Mouse (Mus musculus) embryonic facial prominence, embryonic 13.5 days (tissue): ENCODE measurements at regions not wholly inside any gene's neighbourhood (a gene's known extent, or its start where the extent isn't known, plus 50 kb on each side); places are given as distances from the start of the nearest gene placed in this dataset.
A peak's percentile ranks its signal among the peaks of the same experiment; 100 is the strongest.

Source experiments
- ATAC-seq: fragments of 200-750 bp; cut with Nextera tagmentation; 2 replicates; pipeline ENCODE4 v1.8.0; 2017; ENCODE audit warnings: low read depth; ENCODE audit not compliant: insufficient number of reproducible peaks, insufficient read depth, low FRiP score, low TSS enrichment
- H3K27ac ChIP-seq: fragments of 300-500 bp; sonication (generic); 2 replicates; pipeline ENCODE4 v1.5.1; 2015; ENCODE audit warnings: moderate library complexity, mild to moderate bottlenecking, inconsistent platforms
- H3K27me3 ChIP-seq: fragments of 300-500 bp; sonication (generic); 2 replicates; pipeline ENCODE4 v1.6.1; 2015; ENCODE audit warnings: mild to moderate bottlenecking, inconsistent platforms
- H3K36me3 ChIP-seq: fragments of 300-500 bp; sonication (generic); 2 replicates; pipeline ENCODE4 v1.6.1; 2015; ENCODE audit warnings: mild to moderate bottlenecking, inconsistent platforms
- H3K4me1 ChIP-seq: fragments of 300-500 bp; sonication (generic); 2 replicates; pipeline ENCODE4 v1.6.1; 2015; ENCODE audit warnings: inconsistent platforms
- H3K4me2 ChIP-seq: fragments of 300-500 bp; sonication (generic); 2 replicates; pipeline ENCODE4 v1.6.1; 2015; ENCODE audit warnings: moderate library complexity, mild to moderate bottlenecking, inconsistent platforms
- H3K4me3 ChIP-seq: fragments of 300-500 bp; sonication (generic); 2 replicates; pipeline ENCODE4 v1.5.1; 2015; ENCODE audit warnings: mild to moderate bottlenecking, inconsistent platforms
- H3K9ac ChIP-seq: fragments of 300-500 bp; sonication (generic); 2 replicates; pipeline ENCODE4 v1.6.1; 2015; ENCODE audit warnings: mild to moderate bottlenecking, inconsistent platforms
- H3K9me3 ChIP-seq: fragments of 300-500 bp; sonication (generic); 2 replicates; pipeline ENCODE4 v1.6.1; 2016; ENCODE audit warnings: inconsistent platforms
- WGBS: fragments of 180-500 bp; shearing (Covaris S2); methylation state at CpG from one replicate; pipeline ENCODE4 v1.1.7; 2015; ENCODE audit warnings: mixed read lengths; 5-methylcytosine and 5-hydroxymethylcytosine counted together

DNA sequence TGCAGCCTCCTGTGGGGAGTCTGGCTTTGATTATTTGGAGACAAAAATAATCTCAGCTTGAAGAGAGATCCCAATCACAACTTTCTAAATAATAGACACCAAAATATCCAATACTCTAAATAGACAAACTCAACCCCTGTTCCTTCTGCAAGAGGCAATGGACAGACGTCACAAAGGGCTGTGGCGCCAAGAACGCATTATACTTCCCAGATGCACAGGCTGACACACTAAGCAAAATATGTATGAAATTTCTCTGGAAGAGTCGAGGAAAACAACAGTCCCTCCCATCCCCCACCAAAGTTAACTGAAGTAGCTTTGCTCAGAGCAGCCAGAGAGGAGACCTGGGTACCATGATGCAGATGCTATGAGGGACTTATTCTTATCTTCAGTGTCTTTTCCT lies 229.9 kb downstream of the Map2k4 start:
- Histone ChIP-seq H3K36me3 (no peaks in the 10 kb centered on the region), H3K4me1 (0 out of 2 replicates have a peak, but pooled peaks cover 3% of the 10 kb centered on the region), H3K27me3 (no peaks in the 10 kb centered on the region), H3K9ac (no peak overlapping the region), H3K27ac (no peak overlapping the region), H3K4me2 (no peak overlapping the region), H3K9me3 (no peaks in the 10 kb centered on the region), H3K4me3 (no peak overlapping the region)
- ATAC-seq = no peak
- WGBS = 41% methylated on average over 4 of the region's 4 CpGs

DNA sequence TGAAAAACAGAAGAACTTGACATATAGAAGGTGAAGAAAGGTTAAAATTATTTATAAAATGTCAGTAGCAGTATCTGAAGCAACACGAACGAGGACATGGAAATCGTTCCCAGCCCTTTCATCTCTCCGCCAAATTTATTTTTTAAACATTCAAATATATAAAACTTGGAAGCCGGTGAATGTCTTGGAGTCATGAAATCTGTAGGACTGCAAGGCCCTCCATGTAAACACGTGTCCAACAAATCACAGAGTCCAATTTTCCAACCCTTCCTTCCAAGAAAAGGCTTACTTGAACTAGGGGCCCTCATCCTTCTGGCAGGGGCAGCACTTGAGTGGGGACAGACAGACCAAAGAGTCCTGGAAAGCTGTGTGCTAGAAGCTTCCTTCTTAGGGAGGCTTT lies 237.0 kb downstream of the Map2k4 start:
- Histone ChIP-seq H3K4me1 (no peaks in the 10 kb centered on the region), H3K27ac (no peak overlapping the region), H3K9me3 (no peaks in the 10 kb centered on the region), H3K4me3 (no peak overlapping the region), H3K4me2 (no peak overlapping the region), H3K27me3 (no peaks in the 10 kb centered on the region), H3K9ac (no peak overlapping the region), H3K36me3 (no peaks in the 10 kb centered on the region)
- 89% methylated on average over 6 of the region's 6 CpGs for WGBS
- ATAC-seq = no peak

DNA sequence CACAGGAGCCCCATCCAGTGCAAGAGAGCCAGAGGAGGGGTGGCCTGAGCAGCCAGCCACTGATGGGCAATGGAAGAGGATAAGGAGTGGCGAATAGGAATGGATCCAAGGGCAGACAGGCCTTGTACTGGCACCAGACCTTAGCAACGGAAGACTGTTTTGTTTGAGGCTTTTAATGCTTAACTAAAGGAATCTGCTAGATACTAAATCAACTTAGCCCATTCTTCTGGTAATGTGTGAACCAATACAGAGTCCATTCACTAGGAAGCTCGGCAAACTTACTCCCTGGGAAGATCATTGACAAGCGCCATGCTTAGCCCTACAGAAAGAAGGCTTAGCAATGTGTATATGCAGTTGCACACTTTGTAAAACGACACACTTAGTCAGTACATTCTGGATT lies 243.8 kb downstream of the Map2k4 start:
- no peak overlapping the region for H3K4me2 ChIP-seq
- ATAC-seq = no peak
- H3K9me3 ChIP-seq = no peaks in the 10 kb centered on the region
- H3K27ac ChIP-seq = no peak overlapping the region
- H3K4me1 ChIP-seq = no peaks in the 10 kb centered on the region
- 89% methylated on average over 5 of the region's 5 CpGs for WGBS
- H3K27me3 ChIP-seq = no peaks in the 10 kb centered on the region
- H3K4me3 ChIP-seq = no peak overlapping the region
- no peak overlapping the region for H3K9ac ChIP-seq
- no peaks in the 10 kb centered on the region for H3K36me3 ChIP-seq

DNA sequence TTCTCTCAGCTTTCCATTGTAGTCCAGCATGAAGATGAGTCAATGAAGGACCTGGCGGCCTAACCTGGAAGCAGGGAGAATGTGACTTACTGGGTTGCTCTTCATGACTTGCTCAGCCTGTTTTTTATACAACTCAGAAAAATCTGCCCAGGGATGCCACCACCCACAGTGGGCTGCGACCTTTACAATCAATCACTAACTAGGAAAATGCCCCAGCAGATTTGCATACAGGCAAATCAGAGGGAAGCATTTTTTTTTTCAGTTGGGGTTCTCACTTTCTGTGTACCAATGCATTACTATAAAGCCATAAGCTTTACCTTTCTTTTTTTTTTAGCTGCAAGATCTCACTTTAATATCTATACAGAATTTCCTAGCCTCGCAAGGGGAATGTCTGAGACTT lies 244.5 kb downstream of the Map2k4 start:
- H3K4me3 ChIP-seq = no peak overlapping the region
- WGBS = 75% methylated on average over 3 of the region's 3 CpGs
- H3K27me3 ChIP-seq = no peaks in the 10 kb centered on the region
- no peaks in the 10 kb centered on the region for H3K36me3 ChIP-seq
- no peak overlapping the region for H3K9ac ChIP-seq
- no peak overlapping the region for H3K4me2 ChIP-seq
- no peaks in the 10 kb centered on the region for H3K4me1 ChIP-seq
- H3K9me3 ChIP-seq = no peaks in the 10 kb centered on the region
- ATAC-seq = no peak
- H3K27ac ChIP-seq = no peak overlapping the region

DNA sequence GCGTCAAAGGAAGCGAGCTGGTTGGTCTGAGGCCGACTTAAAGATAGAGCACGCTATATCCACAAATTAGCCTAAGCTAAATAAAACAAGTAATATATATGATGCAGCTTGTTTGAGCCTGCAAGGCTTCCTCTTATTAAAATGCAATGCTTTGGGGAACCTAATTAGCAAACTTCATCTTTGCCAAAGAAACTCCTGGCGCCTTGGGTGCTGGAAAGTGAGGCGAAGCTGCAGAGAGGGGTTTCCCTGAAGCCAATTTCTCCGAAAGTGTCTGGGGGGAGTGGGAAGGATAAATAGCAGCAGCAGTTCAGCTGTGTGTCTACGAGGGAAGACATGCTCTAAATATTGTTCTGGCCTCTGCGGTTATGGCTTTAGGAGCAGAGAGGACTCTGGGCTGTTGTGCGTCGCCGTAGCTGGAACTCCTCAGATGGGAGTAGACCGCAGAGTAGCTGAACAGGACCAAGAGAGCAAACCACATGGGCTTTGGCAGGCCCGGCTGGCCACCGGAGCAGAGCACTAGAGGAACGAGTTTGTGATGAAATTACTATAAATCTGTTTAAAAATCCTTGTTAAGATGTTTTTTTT lies 251.0 kb downstream of the Map2k4 start:
- WGBS = 87% methylated on average over 16 of the region's 16 CpGs
- Histone ChIP-seq H3K4me1 (no peaks in the 10 kb centered on the region), H3K4me3 (no peak overlapping the region), H3K27ac (no peak overlapping the region), H3K9ac (no peak overlapping the region), H3K36me3 (no peaks in the 10 kb centered on the region), H3K9me3 (no peaks in the 10 kb centered on the region), H3K27me3 (no peaks in the 10 kb centered on the region), H3K4me2 (no peak overlapping the region)
- no peak for ATAC-seq

DNA sequence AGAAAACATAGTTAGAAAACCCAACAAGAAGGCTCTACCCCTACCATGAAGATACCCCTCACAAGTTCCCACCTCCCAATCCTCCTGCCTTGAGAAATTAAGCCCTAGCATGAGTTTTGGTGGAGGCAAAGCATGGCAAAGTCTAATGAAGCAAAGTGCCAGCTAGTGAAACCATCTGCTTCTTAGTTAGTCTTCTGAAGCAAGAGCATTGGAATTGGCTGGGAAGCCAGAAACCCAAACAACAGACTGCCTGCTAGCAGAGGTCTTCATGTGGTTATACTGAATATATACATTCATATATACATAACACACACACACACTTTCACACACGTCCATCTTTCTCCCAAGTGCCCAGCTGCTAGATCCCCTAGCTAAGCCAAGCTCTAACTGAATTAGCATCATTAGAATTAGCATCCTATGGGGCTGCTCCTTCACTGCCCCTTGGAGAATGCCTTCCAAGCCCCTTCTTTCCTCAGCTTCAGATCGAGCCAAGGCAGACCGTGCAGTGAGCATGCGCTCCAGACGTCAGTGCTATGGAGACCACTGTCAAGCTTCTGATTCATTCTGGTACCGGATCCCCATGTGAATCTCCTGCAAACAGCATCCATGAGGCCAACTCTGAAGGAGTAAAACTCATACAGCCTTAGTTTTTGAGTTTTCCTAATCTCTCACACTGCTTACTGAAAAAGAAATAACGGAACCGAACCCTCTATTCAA lies 252.2 kb downstream of the Map2k4 start:
- Histone ChIP-seq H3K4me3 (no peak overlapping the region), H3K27ac (no peak overlapping the region), H3K9me3 (no peaks in the 10 kb centered on the region), H3K4me2 (no peak overlapping the region), H3K27me3 (no peaks in the 10 kb centered on the region), H3K4me1 (no peaks in the 10 kb centered on the region), H3K36me3 (no peaks in the 10 kb centered on the region), H3K9ac (no peak overlapping the region)
- WGBS = 90% methylated on average over 8 of the region's 8 CpGs
- ATAC-seq = no peak

DNA sequence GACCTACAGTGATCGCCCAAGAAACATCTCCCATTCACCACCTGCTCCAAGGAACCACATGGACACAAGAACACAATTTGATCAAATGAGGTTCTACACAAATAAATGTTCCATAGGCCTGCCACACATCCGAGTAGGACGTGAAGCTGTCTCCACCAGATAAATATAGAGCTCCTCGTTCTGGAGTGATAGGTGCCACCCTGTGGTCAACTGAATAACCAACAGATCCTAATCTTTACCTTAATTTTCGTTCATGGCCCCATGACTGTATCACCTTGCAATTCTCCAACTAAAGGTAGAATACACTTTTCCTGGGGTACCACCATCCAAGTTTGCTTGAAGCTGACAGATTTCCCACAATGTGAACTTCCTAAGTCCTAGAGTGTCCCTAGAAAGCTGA lies 257.4 kb downstream of the Map2k4 start:
- no peaks in the 10 kb centered on the region for H3K36me3 ChIP-seq
- no peak overlapping the region for H3K9ac ChIP-seq
- H3K4me2 ChIP-seq = no peak overlapping the region
- no peak for ATAC-seq
- 77% methylated on average over 5 of the region's 5 CpGs for WGBS
- no peak overlapping the region for H3K4me3 ChIP-seq
- H3K4me1 ChIP-seq = no peaks in the 10 kb centered on the region
- no peaks in the 10 kb centered on the region for H3K27me3 ChIP-seq
- H3K27ac ChIP-seq = no peak overlapping the region
- H3K9me3 ChIP-seq = no peaks in the 10 kb centered on the region

DNA sequence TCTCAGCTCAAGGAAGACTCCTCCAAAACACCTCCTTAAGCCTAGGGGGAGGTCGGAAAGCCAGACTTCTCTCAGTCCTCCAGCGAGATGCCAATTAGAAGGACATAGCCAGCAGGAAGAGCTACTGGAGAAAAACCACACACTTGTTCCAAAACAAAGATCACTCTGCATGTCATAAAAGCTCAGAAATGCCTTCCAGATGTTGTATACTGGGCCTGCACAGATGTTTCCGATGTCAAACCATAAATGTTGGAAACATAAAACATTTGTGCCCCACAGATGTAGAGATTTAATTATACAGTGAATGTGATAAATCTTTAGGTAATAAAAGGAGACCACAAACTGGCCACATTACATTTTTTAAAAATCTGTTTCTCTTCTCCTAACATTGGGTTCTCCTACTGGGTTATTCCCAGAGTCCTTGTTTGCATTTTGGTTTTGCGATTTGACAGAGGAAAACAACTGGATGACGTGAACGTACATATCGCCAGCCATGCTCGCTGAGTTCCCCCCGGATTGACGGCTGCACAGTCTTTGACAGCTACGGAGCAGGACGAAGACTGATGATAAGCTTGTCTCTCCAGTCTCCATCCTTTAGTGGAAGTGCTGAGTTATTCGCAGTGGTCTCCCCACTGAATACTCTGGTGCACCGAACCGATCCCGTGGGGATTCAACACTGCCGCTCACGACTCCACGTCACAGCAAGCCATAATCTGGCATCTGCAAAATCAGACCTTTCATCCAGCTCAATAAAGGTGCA lies 235.5 kb upstream of the Myocd start:
- Histone ChIP-seq H3K9me3 (no peaks in the 10 kb centered on the region), H3K4me3 (no peak overlapping the region), H3K9ac (no peak overlapping the region), H3K36me3 (no peaks in the 10 kb centered on the region), H3K27ac (no peak overlapping the region), H3K4me1 (peaks cover 14% of the 10 kb centered on the region), H3K4me2 (peak overlapping the region; percentile 39), H3K27me3 (peaks cover 39% of the 10 kb centered on the region)
- 45% methylated on average over 19 of the region's 19 CpGs for WGBS
- no peak; the same call in 1 of the 2 replicates for ATAC-seq

DNA sequence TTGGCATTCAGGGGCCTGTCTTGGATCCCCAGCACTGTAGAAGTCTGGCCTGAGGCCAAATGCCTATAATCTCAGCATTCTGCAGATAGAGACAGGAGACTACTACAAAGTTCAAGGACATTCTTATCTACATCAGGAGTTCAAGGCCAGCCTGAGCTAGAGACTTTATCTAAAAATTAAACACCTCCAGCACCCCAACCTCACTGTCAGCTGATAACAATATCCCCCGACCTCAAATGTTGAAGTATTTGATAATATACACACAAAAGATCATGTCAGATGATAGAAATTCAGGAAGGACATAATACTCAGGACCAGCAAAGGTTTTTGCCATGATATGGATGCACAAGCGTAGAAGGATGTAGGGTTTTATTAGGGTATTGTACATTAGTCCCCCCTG lies 228.2 kb upstream of the Myocd start:
- Histone ChIP-seq H3K27ac (no peak overlapping the region), H3K4me3 (no peak overlapping the region), H3K9me3 (no peaks in the 10 kb centered on the region), H3K36me3 (no peaks in the 10 kb centered on the region), H3K9ac (no peak overlapping the region), H3K4me1 (peaks cover 9% of the 10 kb centered on the region), H3K4me2 (no peak overlapping the region), H3K27me3 (peaks cover 41% of the 10 kb centered on the region)
- ATAC-seq = no peak
- WGBS = 72% methylated on average over 2 of the region's 2 CpGs

DNA sequence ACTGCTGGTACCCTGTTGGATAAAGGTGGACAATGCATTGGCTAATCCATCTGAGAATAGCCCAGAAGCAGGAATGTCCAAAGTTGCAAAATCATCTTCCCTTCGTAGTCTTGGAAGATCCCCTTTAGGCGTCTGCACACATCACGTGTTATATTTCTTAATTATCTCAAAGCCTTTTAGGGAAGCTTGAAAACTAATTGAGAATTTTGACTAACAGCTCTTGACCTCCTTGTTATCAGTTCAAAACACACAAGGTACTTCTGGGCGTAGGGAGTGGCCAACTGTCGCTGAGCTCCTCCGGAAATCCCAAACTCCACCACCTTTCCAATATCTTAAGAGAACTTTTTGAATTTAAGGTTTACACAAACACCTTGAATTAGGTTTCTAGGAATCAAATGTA lies 227.6 kb upstream of the Myocd start:
- Histone ChIP-seq H3K4me2 (no peak overlapping the region), H3K36me3 (no peaks in the 10 kb centered on the region), H3K4me1 (peaks cover 9% of the 10 kb centered on the region), H3K4me3 (no peak overlapping the region), H3K27ac (no peak overlapping the region), H3K9me3 (no peaks in the 10 kb centered on the region), H3K27me3 (peaks cover 40% of the 10 kb centered on the region), H3K9ac (no peak overlapping the region)
- ATAC-seq = no peak
- 90% methylated on average over 6 of the region's 6 CpGs for WGBS

DNA sequence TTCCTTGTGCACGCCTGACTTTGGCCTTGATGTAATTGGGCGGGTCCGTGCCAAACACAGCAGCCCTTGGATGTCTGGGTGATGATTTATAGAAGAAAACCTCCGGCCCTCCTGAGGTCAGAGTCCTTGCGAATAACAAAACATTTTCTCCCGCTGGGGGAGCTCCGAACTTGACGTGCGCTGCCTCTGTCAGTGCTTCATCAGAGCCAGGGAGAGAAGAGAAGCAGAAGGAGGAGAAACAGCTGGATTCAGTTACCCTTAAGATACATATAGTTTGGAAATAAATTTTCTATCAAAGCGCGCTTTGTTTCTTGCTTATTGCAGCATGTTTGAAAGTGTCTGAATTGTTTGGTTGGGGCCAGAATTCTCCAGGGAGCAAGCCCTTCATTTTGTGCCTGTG lies 225.2 kb upstream of the Myocd start:
- no peak overlapping the region for H3K4me3 ChIP-seq
- ATAC-seq = no peak
- H3K4me1 ChIP-seq = peaks cover 9% of the 10 kb centered on the region
- no peaks in the 10 kb centered on the region for H3K36me3 ChIP-seq
- H3K4me2 ChIP-seq = peak overlapping the region; percentile 36
- no peaks in the 10 kb centered on the region for H3K9me3 ChIP-seq
- WGBS = 11% methylated on average over 11 of the region's 11 CpGs
- H3K27me3 ChIP-seq = peaks cover 27% of the 10 kb centered on the region
- H3K27ac ChIP-seq = no peak overlapping the region
- no peak overlapping the region for H3K9ac ChIP-seq

DNA sequence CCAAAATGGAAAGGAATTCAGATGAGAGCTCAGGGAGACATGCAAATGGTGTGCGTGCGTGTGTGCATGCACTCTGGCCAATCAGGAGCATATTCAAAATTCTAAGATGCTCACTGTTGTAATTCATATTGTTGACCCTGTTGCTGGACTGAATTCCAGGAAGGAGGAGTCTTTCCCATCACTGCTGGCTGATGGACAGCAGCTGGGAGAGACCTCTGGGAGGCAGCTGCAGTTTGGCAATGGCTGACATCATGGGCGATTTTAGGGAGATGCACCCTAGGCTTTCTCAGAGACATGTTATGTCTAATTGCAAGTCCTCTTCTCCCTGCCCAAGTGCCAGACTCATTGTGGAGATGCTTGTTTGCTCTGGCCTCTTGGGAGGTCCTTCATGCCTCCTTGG lies 220.6 kb upstream of the Myocd start:
- H3K4me2 ChIP-seq = no peak overlapping the region
- peaks cover 15% of the 10 kb centered on the region for H3K27me3 ChIP-seq
- H3K27ac ChIP-seq = no peak overlapping the region
- ATAC-seq = no peak
- WGBS = 93% methylated on average over 3 of the region's 3 CpGs
- H3K9ac ChIP-seq = no peak overlapping the region
- H3K4me1 ChIP-seq = peaks cover 13% of the 10 kb centered on the region
- H3K4me3 ChIP-seq = no peak overlapping the region
- no peaks in the 10 kb centered on the region; the same call in 1 of the 2 replicates for H3K9me3 ChIP-seq
- H3K36me3 ChIP-seq = no peaks in the 10 kb centered on the region
